Mouse (Mus musculus): ENCODE results near the gene Syt2.

DNA sequence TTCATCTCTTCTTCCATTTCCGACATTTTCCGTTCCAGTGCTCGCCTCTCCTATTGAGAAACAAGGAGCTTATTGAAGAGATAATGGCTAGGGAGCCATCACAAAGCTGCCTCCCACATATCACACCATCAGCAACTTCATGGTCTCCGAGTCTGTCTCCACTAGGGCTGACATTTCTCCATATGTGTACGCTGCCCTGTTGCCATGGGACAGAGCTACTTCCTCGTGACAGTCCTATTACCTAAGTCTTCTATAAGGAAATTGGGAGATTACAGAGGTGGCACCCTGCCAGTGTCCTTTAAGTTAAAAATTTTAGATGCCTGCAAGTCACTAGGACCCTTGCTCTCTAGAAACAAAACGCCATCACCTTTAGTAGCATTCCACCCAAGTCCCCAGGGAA is 125.5 kb downstream of the Syt2 start:
- TF ChIP-seq POLR2A (IDR thresholded peaks at IDR 0.05; ENCODE audit: extremely low read depth, insufficient read depth, low read length) (no peak), CTCF (IDR thresholded peaks at IDR 0.05; ENCODE audit: extremely low read depth, insufficient read depth, low read length) (no peak)

All from cortical plate, adult 2 months (tissue).